Mouse (Mus musculus) B cell, adult 62 days (primary cell): Measurements from ENCODE around the gene Rab31. TPM values are rescaled to one million over a fixed set of nuclear protein-coding genes. Genes with fewer than 3 reads are reported as not detected.

Experiments
- total RNA-seq: library from RNA; stranded (reverse); gene quantifications from 4 replicates; pipeline ENCODE4 v1.2.4, GENCODE M21; 2023

The Rab31 gene
- total RNA-seq: 15.5 to 19.6 TPM (median 19.1 TPM) in 4 replicates

DNA sequence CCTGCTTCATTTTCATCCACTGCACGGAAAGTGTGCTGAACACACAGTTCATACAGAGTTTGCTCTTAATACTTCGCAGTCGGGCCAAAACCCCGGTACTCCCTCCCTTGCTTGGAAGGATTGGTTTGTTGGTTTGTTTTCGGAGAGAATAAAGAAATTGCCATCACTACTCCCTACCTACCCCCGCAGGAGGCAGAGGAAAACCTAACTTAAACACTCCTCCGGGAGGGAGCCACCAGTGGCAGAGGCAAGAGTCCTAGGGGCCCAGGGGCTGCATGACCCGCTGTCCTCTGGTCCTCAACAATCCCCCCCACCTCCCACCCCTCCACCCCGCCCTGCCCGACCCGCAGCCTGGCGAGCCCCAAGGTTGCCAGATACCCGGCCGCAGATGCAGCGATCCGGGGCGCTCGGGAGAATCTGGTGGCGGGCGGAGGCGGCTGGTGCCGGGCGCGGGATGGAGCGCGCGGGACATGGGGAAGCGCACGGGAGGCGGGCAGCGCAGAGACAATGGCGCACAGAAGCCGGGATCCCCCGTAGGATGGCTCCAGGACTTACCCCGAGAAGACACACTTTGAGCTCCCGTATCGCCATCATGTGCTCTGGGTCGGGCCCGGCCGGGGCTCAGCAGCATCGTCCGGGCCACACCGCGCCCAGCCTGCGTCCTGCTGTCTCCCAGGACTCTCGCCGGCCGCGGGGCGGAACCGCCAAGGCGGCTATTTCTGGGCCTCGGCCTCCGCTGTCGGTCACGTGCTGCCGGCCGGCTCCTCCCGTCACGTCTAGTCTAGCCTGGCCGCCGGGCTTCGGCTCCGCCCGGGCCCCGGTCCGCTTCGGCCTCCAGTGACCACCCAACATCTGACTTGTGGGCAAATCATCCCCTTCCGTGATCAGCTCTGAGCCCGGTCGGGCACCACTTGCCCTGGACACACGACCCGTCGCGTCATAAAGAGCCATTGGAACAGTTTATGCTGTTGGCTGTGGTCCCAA lies at the start of gene Rab31:
Gene Rab31 (minus strand): TSS at position 802 of the 984 bp plus-strand sequence.

DNA sequence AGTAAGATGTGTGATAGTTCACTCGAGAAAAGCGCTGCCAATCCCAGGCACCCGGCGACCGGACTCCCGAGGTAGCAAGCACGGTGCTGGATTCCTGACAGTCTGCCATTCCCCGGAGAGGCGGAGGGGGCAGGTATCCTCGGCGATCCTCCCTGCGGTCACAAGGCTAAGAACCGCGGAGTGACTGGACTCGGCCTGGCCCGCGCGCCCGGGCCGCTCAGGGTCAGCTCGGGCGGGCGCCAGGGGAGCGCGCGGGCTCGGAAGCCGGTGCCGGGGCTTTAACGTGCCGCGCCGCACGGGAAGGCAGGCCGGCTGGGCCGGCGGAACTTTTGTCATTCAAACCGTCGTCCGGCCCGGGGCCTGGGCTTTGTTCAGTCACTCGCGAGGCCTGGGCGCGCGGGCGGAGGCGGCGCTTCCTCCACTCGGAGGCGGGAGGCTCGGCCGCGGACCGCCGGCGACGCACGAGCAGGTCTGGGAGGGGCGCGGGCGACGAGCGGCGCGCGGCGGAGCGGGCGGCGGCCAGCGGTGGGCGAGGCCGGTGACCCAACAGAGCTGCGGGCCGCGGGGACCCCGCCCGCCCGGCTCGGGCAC lies 10.1 kb upstream of the Rab31 start, which contains the start of gene Ppp4r1:
Gene Ppp4r1 (plus strand): TSS at position 23 of the 591 bp plus-strand sequence.

DNA sequence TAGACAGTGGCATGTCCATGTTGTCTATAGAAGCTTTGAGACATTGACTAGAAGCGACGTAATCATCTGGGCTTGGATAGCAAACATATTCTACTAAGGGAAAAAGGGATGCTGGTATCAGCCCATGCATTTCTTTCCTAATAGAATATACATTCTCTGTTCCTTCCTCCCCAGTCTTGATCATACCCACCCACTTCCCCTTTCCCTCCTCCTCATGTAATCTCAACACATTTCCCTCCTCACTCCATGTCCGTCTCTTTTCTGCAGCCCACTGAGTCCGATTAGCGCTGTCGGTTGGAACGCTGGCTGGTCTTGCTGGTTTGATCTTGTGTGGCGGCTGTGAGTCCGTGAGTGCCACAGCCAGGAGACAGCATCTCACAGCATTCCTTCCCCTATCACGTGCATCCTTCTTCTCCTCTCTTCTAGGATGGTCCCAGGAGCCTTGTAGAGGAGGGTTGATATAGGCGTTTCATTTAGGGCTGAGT lies 130.8 kb downstream of the Rab31 start, which contains the start of gene Txndc2:
Gene Txndc2 (minus strand): TSS at position 435 of the 485 bp plus-strand sequence.

DNA sequence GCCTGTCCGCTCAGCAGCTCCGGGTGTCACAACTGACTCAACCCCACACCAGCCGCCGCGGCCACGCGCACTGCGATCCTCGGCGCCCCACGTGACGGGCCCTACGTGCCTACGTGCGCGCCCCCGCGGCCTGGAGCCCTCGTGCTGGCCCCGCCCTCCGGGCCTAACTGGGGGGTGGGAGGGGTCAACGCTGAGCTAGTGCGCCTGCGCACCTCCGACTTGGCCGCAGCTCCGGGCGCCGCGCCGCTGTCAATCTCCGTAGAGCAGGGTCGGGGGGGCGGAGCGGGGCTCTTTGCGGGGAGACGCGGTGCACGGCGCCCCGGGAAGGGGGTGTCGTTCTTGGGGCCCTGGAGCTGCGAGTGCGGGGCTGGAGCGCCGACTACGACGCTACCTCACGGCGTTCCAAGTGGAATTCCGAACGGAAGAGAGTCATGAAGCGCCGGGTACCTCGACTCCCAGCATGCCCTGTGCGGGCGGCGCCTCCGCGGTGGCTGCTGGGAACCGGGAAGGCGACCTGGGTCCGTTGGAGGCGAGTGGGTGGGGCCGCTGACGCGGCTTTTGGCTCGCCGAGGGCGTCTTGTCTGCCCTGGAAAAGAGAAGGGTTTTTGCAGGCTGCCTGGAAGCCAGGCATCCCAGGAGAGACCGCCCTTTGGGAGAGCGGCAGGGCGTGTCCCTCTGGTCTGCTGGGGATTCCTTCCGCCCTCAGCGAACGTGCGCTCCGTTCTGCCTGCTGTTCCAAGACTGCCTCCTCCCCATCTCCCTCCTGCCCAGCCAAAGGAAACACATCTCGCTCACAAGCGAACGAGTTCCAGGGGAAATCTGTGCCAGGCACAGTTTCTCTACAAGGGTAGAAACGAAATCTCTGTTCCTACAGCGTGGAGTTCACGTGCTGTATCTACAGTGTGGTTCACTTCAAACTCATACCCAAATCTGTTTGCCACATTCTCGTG lies 158.8 kb downstream of the Rab31 start, which contains the start of gene Vapa:
Gene Vapa (minus strand): TSS at position 93 of the 950 bp plus-strand sequence.

Other genes starting within 250 kb of the Rab31 start
- not detected in 4 replicates for gene Tmem232, start 232.0 kb downstream of the Rab31 start, total RNA-seq
- 70.6 to 78.8 TPM (median 74.5 TPM) in 4 replicates for gene Vapa, start 159.2 kb downstream of the Rab31 start, total RNA-seq
- 0.31 to 0.75 TPM (median 0.55 TPM) in 3 of 4 replicates, not detected in the other for gene Txndc2, start 130.6 kb downstream of the Rab31 start, total RNA-seq
- gene Ppp4r1, start 9.8 kb upstream of the Rab31 start, total RNA-seq: 76.2 to 91.7 TPM (median 83.0 TPM) in 4 replicates
- gene Ralbp1, start 113.0 kb upstream of the Rab31 start, total RNA-seq: 34.8 to 41.0 TPM (median 37.8 TPM) in 4 replicates
- gene Twsg1, start 178.5 kb upstream of the Rab31 start, total RNA-seq: 21.1 to 26.9 TPM (median 22.6 TPM) in 4 replicates